Mouse (Mus musculus) urinary bladder, adult 2 months (tissue): ENCODE data around the gene Slc45a1. TPM values are rescaled to one million over a fixed set of nuclear protein-coding genes. Genes with fewer than 3 reads are reported as not detected.

ENCODE experiments used
- DNase-seq: peaks from one replicate; pipeline ENCODE4 v3.0.0; 2022; ENCODE audit warnings: low spot score
- polyA plus RNA-seq: library from polyadenylated mRNA; depleted of rRNA; stranded (reverse); fragments of >200 nt; gene quantifications from 2 replicates; pipeline ENCODE4 v1.2.3, GENCODE M21; 2012

Slc45a1 gene
- polyA plus RNA-seq, 1 experiment = 0.04 TPM

DNA sequence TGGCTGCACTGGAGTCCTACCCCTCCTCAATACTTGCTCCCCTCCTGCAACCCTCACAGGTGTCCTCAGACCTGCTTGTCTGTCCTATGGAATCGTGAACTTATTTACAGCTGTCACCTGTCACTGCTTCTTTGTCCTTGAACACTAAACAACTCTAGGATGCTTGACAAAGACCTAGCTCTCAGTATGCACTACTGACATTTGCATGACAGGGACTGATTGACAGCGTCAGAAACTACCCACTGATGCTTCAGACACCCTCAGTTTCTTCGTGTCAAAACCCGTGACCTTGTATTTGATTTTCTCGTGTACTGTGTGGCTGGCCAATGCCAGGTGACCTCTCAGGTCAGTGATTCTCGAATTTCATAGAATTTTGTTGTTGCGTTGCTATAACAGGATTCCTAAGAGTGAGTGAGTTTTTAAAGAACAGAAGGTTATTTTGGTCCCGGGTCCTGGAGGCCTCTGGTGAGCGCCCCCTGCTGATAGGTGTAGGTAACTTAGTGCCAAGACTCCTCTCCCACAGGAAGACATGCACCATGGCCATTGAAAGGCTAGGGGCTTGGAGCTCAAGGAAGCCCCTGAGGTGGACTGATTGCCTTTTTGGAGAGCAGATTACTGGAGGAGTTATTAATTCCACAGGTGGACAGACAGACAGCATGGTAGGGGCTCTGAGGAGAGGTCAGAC lies 8.1 kb upstream of the Slc45a1 start:
- no peak for DNase-seq

DNA sequence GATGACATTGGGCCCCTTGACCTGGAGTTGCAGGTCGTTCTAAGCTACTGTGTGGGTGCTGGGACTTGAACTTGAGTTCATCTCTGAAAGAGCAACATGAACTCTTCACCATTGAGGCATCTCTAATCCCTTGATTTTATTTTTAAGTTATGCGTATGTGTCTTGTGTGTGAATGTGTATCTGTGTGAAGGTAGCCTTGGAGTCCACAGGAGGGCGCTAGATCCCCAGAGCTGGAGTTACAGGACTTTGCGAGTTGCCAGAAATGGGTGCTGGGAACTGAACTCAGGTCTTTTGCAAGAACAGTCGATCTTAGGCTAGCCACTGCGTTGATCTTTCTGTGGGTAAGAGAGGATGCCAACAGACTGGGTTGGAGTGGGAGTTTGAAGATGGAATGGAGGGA lies 4.5 kb upstream of the Slc45a1 start:
- DNase-seq = no peak

GRCm38 (mm10) chr4:150655989-150656388 lies 4.0 kb upstream of the Slc45a1 start:
- DNase-seq = peak; percentile 82

- DNase-seq = no peak
Measured at GRCm38 (mm10) chr4:150653072-150653599, 1.2 kb upstream of the Slc45a1 start.

GRCm38 (mm10) chr4:150649327-150649726 lies 2.6 kb downstream of the Slc45a1 start:
- no peak for DNase-seq

DNA sequence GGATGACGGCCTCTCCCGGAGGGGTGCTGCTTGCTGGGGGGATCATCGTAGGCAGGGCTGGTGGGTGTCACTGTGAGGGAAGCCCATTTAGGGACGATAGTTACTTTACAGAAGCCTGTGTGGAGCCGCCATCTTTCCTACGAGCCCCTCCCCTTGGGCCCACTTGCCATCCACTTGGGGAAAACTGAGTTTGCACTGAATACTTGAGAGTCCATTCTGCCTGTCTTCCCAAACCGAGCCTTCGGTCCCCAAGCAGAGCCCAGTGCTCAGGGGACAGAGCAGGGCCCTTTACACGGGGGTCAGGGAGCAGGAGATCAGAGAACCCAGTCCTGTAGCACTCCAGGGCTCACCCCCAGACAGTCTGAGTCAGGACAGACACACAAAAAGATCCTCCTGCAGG lies 7.7 kb downstream of the Slc45a1 start:
- DNase-seq = no peak

DNA sequence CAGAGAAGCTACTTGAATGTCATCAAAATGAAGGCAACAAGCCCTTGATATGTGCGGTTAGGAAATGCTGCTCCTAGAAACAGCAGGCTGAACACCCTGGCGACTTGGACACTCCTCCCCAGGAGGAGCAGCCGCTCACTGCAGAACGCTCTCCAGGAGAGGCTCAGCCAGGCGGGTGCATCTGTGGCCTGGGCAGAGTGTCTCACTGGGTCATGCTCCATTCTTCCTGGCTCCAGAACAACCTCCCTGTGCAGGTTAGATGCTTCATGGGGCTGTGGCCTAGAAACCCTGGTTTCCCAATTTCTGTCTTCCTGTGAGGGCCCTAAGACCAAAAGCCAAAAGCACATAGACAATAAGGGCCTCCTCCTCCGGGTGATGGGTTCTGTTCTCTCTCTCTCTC lies 15.3 kb downstream of the Slc45a1 start:
- DNase-seq = no peak

DNA sequence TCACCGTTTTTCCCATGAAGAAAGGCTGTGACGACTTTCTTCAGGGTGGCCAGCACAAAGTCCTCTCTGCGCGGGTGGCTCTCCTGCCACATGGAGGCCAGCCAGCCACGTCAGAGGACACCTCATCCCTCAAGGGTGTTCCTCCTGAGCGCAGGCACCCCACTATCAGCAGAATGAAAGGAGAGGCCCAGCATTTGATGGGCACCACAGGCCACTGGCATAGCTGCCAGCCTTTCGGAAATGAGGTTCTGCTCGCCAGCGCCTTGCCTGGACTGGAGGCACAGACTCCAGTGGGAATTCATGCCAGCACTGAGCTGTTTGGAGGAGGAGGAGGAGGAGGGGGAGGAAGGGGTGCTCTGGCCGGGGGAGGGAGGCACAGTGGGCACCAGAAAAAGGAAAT lies 16.4 kb downstream of the Slc45a1 start:
- no peak for DNase-seq

GRCm38 (mm10) chr4:150629266-150629665 lies 22.7 kb downstream of the Slc45a1 start:
- no peak for DNase-seq

GRCm38 (mm10) chr4:150625951-150626732 lies 25.8 kb downstream of the Slc45a1 start:
- DNase-seq = peak; percentile 55

- DNase-seq = no peak
Measured at GRCm38 (mm10) chr4:150625425-150625824, 26.5 kb downstream of the Slc45a1 start.

GRCm38 (mm10) chr4:150624933-150625332 lies 27.0 kb downstream of the Slc45a1 start:
- DNase-seq = no peak

- DNase-seq = no peak
Measured at GRCm38 (mm10) chr4:150624214-150624823, 27.7 kb downstream of the Slc45a1 start.

- no peak for DNase-seq
Measured at GRCm38 (mm10) chr4:150622641-150623040, 29.3 kb downstream of the Slc45a1 start.

DNA sequence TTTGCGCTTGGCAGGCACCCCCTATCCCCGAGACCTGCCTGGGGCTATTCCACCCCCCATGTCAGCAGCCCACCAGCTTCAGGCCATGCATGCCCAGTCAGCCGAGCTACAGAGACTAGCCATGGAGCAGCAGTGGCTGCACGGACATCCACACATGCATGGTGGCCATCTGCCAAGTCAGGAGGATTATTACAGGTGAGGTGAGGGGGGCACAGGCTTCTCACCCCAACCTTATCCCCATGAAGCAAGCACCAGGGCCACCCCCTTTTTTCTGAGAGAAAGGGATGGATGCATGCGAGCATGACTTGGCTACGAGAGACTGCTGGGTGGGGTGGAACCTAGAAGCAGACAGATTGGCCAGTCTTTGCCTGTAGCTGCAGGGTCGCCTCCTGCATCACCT lies 33.0 kb downstream of the Slc45a1 start:
- no peak for DNase-seq

DNA sequence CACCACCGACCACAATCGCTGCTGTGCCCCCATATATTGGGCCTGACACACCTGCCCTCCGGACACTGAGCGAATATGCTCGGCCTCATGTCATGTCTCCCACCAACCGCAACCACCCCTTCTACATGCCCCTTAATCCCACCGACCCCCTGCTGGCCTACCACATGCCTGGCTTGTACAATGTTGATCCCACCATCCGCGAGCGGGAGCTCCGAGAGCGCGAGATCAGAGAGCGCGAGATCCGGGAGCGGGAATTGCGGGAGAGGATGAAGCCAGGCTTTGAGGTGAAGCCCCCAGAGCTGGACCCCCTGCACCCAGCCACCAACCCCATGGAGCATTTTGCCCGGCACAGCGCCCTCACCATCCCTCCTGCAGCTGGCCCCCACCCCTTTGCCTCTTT lies 35.1 kb downstream of the Slc45a1 start:
- no peak for DNase-seq

DNA sequence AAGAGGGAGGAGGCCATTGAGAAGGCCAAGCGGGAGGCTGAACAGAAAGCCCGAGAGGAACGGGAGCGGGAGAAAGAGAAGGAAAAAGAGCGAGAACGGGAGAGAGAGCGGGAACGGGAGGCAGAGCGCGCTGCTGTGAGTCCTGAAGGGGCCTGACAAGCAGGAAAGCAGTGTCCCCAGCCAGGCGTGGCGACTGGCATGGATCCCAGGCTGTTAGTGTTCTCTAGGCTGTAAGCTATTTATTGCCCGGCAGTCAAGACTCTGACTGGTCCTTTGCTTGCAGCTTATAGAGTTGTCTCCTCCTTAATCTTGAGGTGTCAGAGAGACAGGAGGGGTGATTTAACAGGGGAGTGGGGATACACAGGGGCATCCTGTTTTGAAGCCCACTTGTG lies 35.9 kb downstream of the Slc45a1 start:
- no peak for DNase-seq

GRCm38 (mm10) chr4:150615251-150616028 lies 36.5 kb downstream of the Slc45a1 start:
- DNase-seq = no peak

GRCm38 (mm10) chr4:150613715-150614114 lies 38.3 kb downstream of the Slc45a1 start:
- DNase-seq = no peak

GRCm38 (mm10) chr4:150608670-150609069 lies 43.3 kb downstream of the Slc45a1 start:
- DNase-seq = no peak

- no peak for DNase-seq
Measured at GRCm38 (mm10) chr4:150606449-150607161, 45.4 kb downstream of the Slc45a1 start.
